Mouse (Mus musculus): ENCODE data around the gene Gm17720.

Gene Gm17720

DNA sequence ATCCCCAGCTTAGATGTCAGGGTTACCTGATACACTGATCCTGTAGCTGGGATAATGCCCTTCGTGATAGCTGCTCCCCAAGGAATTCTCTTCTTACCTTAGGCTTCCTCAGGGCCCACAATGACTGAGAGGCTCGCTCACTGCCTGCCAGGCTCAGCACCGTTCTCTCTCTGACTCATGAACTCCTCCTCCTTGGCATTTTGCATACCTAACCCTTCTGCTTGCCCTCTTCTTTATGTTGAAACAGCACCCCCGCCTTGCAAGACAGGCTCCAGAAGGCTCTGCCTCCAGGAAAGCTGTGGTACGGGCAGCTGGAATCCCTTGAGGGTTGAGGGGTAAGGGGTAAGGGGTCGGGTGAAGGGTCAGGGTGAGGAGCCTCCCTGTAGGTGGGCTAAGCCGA is 63.3 kb downstream of the Gm17720 start:
- DNase-seq: peak; percentile 90

DNA sequence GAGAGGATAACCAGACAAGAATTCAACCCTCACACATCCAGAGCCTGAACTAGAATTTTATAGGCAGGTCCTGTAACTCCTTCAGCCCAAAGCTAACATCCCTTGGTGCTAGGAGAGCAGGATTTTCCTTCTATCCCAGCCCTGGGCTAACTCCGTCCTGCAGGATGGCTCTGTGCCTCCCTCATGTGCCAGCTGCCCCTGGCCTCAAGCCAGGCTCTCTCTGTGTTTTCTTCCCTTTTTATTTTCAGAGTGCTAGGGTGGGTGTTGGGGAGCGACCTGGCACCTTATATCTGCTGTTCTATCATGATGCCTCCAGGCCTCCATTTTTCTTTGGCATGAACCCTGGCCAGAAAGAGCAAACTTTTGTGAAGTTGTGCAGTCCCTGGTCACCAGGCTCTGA is 66.4 kb downstream of the Gm17720 start:
- peak; percentile 79 for DNase-seq

DNA sequence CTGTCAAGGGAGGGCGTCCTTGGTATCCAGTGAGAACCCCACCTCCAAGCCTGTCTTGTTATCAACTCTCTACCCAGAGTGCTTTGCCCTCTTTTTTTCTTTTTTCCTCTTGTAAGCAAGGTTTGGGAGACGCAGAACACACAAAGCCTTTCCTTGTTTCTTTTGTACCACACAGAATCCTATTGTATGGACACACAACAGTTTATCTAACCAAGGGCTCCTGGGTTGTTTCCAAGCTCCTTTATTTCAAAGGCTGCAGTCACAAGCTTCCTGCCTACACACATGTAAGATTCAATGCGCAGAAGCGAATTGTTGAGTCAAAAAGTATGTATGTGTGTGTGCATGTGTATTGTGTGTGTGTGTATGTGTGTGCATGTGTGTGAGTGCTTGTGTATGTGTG is 68.2 kb downstream of the Gm17720 start:
- DNase-seq: peak; percentile 59

DNA sequence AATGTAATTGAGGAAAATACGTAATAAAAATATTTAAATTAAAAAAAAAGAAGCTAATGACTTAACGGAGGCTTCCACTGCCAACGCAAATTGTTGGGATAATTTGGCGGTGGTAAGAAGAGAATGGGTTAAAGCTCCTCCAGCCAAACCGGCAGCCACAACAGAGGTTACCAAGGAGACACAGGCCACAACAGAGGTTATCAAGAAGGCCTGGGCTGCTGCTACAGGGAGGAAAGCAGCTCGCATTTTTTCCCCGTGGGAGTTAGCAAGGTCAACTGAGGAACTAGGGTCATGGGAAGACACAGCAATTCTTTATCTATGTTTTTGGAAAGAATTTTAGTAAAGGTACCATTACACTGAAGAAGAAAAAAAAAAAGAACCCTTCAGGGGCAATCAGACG is 68.8 kb downstream of the Gm17720 start:
- DNase-seq: peak; percentile 81
